Mouse (Mus musculus) erythroblast, embryonic 14.5 days (primary cell): Measurements from ENCODE around the gene Mpp4. TPM values are rescaled to one million over a fixed set of nuclear protein-coding genes. Genes with fewer than 3 reads are reported as not detected.

Experiments
- H3K27me3 ChIP-seq: 2 replicates; pipeline ENCODE4 v1.6.1; 2012; ENCODE audit warnings: inconsistent platforms; ENCODE audit not compliant: control insufficient read depth
- H3K36me3 ChIP-seq: 2 replicates; pipeline ENCODE4 v1.6.1; 2012; ENCODE audit warnings: mild to moderate bottlenecking, inconsistent platforms; ENCODE audit not compliant: control insufficient read depth
- H3K4me1 ChIP-seq: 2 replicates; pipeline ENCODE4 v1.6.1; 2012; ENCODE audit warnings: inconsistent platforms; ENCODE audit not compliant: control insufficient read depth
- H3K4me3 ChIP-seq: replicated peaks from 2 replicates; pipeline ENCODE3; 2012; ENCODE audit warnings: moderate library complexity, mild to moderate bottlenecking, inconsistent platforms
- H3K9me3 ChIP-seq: 2 replicates; pipeline ENCODE4 v1.6.1; 2012; ENCODE audit warnings: low read length, inconsistent platforms, mixed read lengths; ENCODE audit not compliant: control insufficient read depth
- GATA1 ChIP-seq: IDR thresholded peaks from 2 replicates; pipeline ENCODE4 v1.6.1; 2012; ENCODE audit warnings: low read length, inconsistent platforms, mixed read lengths
- TAL1 ChIP-seq: IDR thresholded peaks from 3 replicates; pipeline ENCODE4 v1.6.1; 2012; ENCODE audit warnings: low read length, inconsistent platforms, mixed read lengths
- polyA plus RNA-seq: library from polyadenylated mRNA; stranded (reverse); fragments of >175 nt; gene quantifications from 2 replicates; pipeline ENCODE4 v1.2.3, GENCODE M21; 2012

Mpp4 gene
- polyA plus RNA-seq, 1 experiment: 0.04 TPM

- Histone ChIP-seq H3K9me3 (no peaks in the 10 kb centered on the region), H3K4me1 (no peaks in the 10 kb centered on the region), H3K27me3 (no peaks in the 10 kb centered on the region), H3K4me3 (no peak overlapping the region), H3K36me3 (peaks cover 25% of the 10 kb centered on the region)
- TF ChIP-seq TAL1 (no peak), GATA1 (no peak)
These were observed 1.8 kb downstream of the Mpp4 start for GRCm38 (mm10) chr1:59161396-59161795.

- peaks cover 20% of the 10 kb centered on the region for H3K36me3 ChIP-seq
- H3K9me3 ChIP-seq: no peaks in the 10 kb centered on the region
- no peak overlapping the region for H3K4me3 ChIP-seq
- no peaks in the 10 kb centered on the region for H3K27me3 ChIP-seq
- H3K4me1 ChIP-seq: no peaks in the 10 kb centered on the region
- no peak for TF ChIP-seq TAL1
- TF ChIP-seq GATA1: no peak
These were observed 2.3 kb downstream of the Mpp4 start for GRCm38 (mm10) chr1:59160871-59161270.

GRCm38 (mm10) chr1:59159136-59159535 is 4.1 kb downstream of the Mpp4 start:
- no peaks in the 10 kb centered on the region for H3K27me3 ChIP-seq
- no peaks in the 10 kb centered on the region for H3K9me3 ChIP-seq
- H3K4me1 ChIP-seq: no peaks in the 10 kb centered on the region
- TF ChIP-seq GATA1 (no peak), TAL1 (no peak)
- H3K36me3 ChIP-seq: peaks cover 12% of the 10 kb centered on the region
- no peak overlapping the region for H3K4me3 ChIP-seq

GRCm38 (mm10) chr1:59158498-59158897 is 4.7 kb downstream of the Mpp4 start:
- Histone ChIP-seq H3K4me3 (no peak overlapping the region), H3K9me3 (no peaks in the 10 kb centered on the region), H3K36me3 (peaks cover 7% of the 10 kb centered on the region), H3K27me3 (no peaks in the 10 kb centered on the region), H3K4me1 (no peaks in the 10 kb centered on the region)
- TF ChIP-seq GATA1 (no peak), TAL1 (no peak)

GRCm38 (mm10) chr1:59157846-59158245 is 5.3 kb downstream of the Mpp4 start:
- no peaks in the 10 kb centered on the region for H3K4me1 ChIP-seq
- TF ChIP-seq TAL1 (no peak), GATA1 (no peak)
- peaks cover under 1% of the 10 kb centered on the region for H3K36me3 ChIP-seq
- H3K9me3 ChIP-seq: no peaks in the 10 kb centered on the region
- no peaks in the 10 kb centered on the region for H3K27me3 ChIP-seq
- no peak overlapping the region for H3K4me3 ChIP-seq

GRCm38 (mm10) chr1:59152346-59152745 is 10.8 kb downstream of the Mpp4 start:
- TF ChIP-seq GATA1 (no peak), TAL1 (no peak)
- Histone ChIP-seq H3K36me3 (no peaks in the 10 kb centered on the region), H3K4me1 (no peaks in the 10 kb centered on the region), H3K9me3 (no peaks in the 10 kb centered on the region), H3K27me3 (no peaks in the 10 kb centered on the region), H3K4me3 (no peak overlapping the region)

- H3K27me3 ChIP-seq: no peaks in the 10 kb centered on the region
- TF ChIP-seq TAL1 (no peak), GATA1 (no peak)
- no peak overlapping the region for H3K4me3 ChIP-seq
- H3K36me3 ChIP-seq: no peaks in the 10 kb centered on the region
- no peaks in the 10 kb centered on the region for H3K9me3 ChIP-seq
- no peaks in the 10 kb centered on the region for H3K4me1 ChIP-seq
These were observed 12.6 kb downstream of the Mpp4 start for GRCm38 (mm10) chr1:59150542-59150941.

- H3K4me3 ChIP-seq: no peak overlapping the region
- no peaks in the 10 kb centered on the region for H3K36me3 ChIP-seq
- TF ChIP-seq TAL1 (no peak), GATA1 (no peak)
- no peaks in the 10 kb centered on the region for H3K27me3 ChIP-seq
- H3K4me1 ChIP-seq: no peaks in the 10 kb centered on the region; the same call in 1 of the 2 replicates
- H3K9me3 ChIP-seq: no peaks in the 10 kb centered on the region
These were observed 18.6 kb downstream of the Mpp4 start for GRCm38 (mm10) chr1:59144543-59144942.

GRCm38 (mm10) chr1:59142809-59143208 is 20.4 kb downstream of the Mpp4 start:
- Histone ChIP-seq H3K4me1 (no peaks in the 10 kb centered on the region; the same call in none of the 2 replicates), H3K27me3 (no peaks in the 10 kb centered on the region), H3K36me3 (no peaks in the 10 kb centered on the region), H3K9me3 (no peaks in the 10 kb centered on the region), H3K4me3 (no peak overlapping the region)
- TF ChIP-seq GATA1: no peak
- TF ChIP-seq TAL1: no peak

- H3K4me3 ChIP-seq: no peak overlapping the region
- no peaks in the 10 kb centered on the region for H3K27me3 ChIP-seq
- no peaks in the 10 kb centered on the region for H3K36me3 ChIP-seq
- TF ChIP-seq GATA1 (no peak), TAL1 (no peak)
- no peaks in the 10 kb centered on the region for H3K9me3 ChIP-seq
- H3K4me1 ChIP-seq: no peaks in the 10 kb centered on the region; the same call in 1 of the 2 replicates
These were observed 28.8 kb downstream of the Mpp4 start for GRCm38 (mm10) chr1:59134419-59134818.
